Mouse (Mus musculus) frontal cortex, postnatal 14 days (tissue): ENCODE data around the gene Rprm.
A peak's percentile ranks its signal among the peaks of the same experiment; 100 is the strongest.

Experiments used
- DNase-seq, 2 experiments: peaks; one replicate each; pipeline ENCODE4 v3.0.0; 2022; ENCODE audit warnings: low spot score in 2 of 2

The Rprm gene

GRCm38 (mm10) chr2:54085430-54086087 is at the start of gene Rprm:
Gene Rprm (minus strand): TSS chr2:54085552.
- peak; percentile 75 to 93 for DNase-seq

GRCm38 (mm10) chr2:54119305-54119704 is 34.0 kb upstream of the Rprm start:
- DNase-seq, result no peak

GRCm38 (mm10) chr2:54118881-54119280 is 33.5 kb upstream of the Rprm start:
- no peak for DNase-seq

GRCm38 (mm10) chr2:54111294-54111693 is 25.9 kb upstream of the Rprm start:
- no peak for DNase-seq

GRCm38 (mm10) chr2:54106232-54106726 is 20.9 kb upstream of the Rprm start:
- no peak for DNase-seq

- DNase-seq, result no peak
Measured at GRCm38 (mm10) chr2:54099939-54100338, 14.6 kb upstream of the Rprm start.

- DNase-seq, result no peak
Measured at GRCm38 (mm10) chr2:54092616-54093015, 7.3 kb upstream of the Rprm start.

GRCm38 (mm10) chr2:54086254-54086653 is 902 bp upstream of the Rprm start:
- peak; percentile 13 to 19 for DNase-seq

- DNase-seq, result peak in 1 of 2 experiments; percentile 9
Measured at GRCm38 (mm10) chr2:54084737-54085429, 469 bp downstream of the Rprm start.

- DNase-seq, result peak in 1 of 2 experiments; percentile 8
Measured at GRCm38 (mm10) chr2:54083861-54084736, 1.3 kb downstream of the Rprm start.

- no peak for DNase-seq
Measured at GRCm38 (mm10) chr2:54078961-54079360, 6.4 kb downstream of the Rprm start.

GRCm38 (mm10) chr2:54071526-54071925 is 13.8 kb downstream of the Rprm start:
- no peak for DNase-seq

- no peak for DNase-seq
Measured at GRCm38 (mm10) chr2:54062421-54062820, 22.9 kb downstream of the Rprm start.

- DNase-seq, result no peak
Measured at GRCm38 (mm10) chr2:54061039-54061438, 24.3 kb downstream of the Rprm start.
